Comparison of ENCODE assay signal across 9 mouse cellular contexts in genomic region chr2:151631406-151632158, GRCm38 (mm10). TPM values are rescaled to one million over a fixed set of nuclear protein-coding genes. Genes with fewer than 3 reads are reported as not detected.
DNase-seq lines count a peak whose midpoint lies in the region; ATAC-seq and TF ChIP-seq lines count a peak whose summit lies in the region.
"Had no signal": no experiment of that assay in that cellular context is flagged by ENCODE, and none has a peak within 500 bp of the region (broad histone marks: within the 10 kb centered on the region; RNA-seq: fewer than 3 reads in every experiment).

No protein-coding gene starts in this region.

- WGBS in kidney, embryonic 14.5 days, result 3% methylated on average over 22 of the region's 22 CpGs

- H3K9ac ChIP-seq in kidney, embryonic 14.5 days (ENCODE audit: low read depth, low read length), result peak overlapping the region; percentile 55

- peak overlapping the region; percentile 98 for H3K4me2 ChIP-seq in kidney, embryonic 14.5 days (replicated peaks; ENCODE audit: low read depth, low read length)

- H3K36me3 ChIP-seq in kidney, embryonic 14.5 days (ENCODE audit: control insufficient read depth, insufficient read depth, low read length), result no peaks in the 10 kb centered on the region

- H3K27ac ChIP-seq in kidney, embryonic 14.5 days (ENCODE audit: low read depth, low read length), result no peak overlapping the region
- H3K27ac ChIP-seq in cortical plate, adult 2 months (ENCODE audit: insufficient read depth, low read length), result peak overlapping the region; percentile 95

- no peaks in the 10 kb centered on the region; the same call in 1 of the 2 replicates for H3K4me1 ChIP-seq in kidney, embryonic 14.5 days (ENCODE audit: control insufficient read depth, insufficient read depth, low read length)
- H3K4me1 ChIP-seq in cortical plate, adult 2 months (ENCODE audit: control insufficient read depth, insufficient read depth, low read length), result peaks cover 9% of the 10 kb centered on the region; the same call in 1 of the 2 replicates

- peaks cover 29% of the 10 kb centered on the region for H3K27me3 ChIP-seq in kidney, embryonic 14.5 days (ENCODE audit: control insufficient read depth, insufficient read depth, low read length)

- TF ChIP-seq CTCF in cortical plate, adult 2 months (IDR thresholded peaks at IDR 0.05; ENCODE audit: extremely low read depth, insufficient read depth, low read length), result no peak

- ATAC-seq in kidney, embryonic 14.5 days (ENCODE audit: low FRiP score, low TSS enrichment), result no peak
- ATAC-seq in hematopoietic stem cell, adult 5-6 weeks (replicated peaks in 1 of 2; ENCODE audit: insufficient read depth in 1 of 2, low FRiP score in 2 of 2, low TSS enrichment in 1 of 2, low read depth in 1 of 2, poor library complexity in 2 of 2, severe bottlenecking in 2 of 2), result peak; percentile 15 to 23; a peak in 1 of 4 replicates
- peak; percentile 15; the same call in 1 of the 2 replicates for ATAC-seq in megakaryocyte progenitor cell, adult 5-6 weeks (replicated peaks; ENCODE audit: poor library complexity)
- ATAC-seq in monocyte, adult 5-6 weeks (replicated peaks; ENCODE audit: insufficient number of reproducible peaks, low FRiP score, low TSS enrichment, poor library complexity, severe bottlenecking), result no peak

- DNase-seq in kidney, postnatal 25 days, result no peak
- no peak for DNase-seq in frontal cortex, postnatal 36 days (ENCODE audit: low spot score in 2 of 2)
- DNase-seq in embryo, embryonic 10 days (ENCODE audit: low spot score), result no peak

- TF ChIP-seq POLR2A in cortical plate, adult 2 months (IDR thresholded peaks at IDR 0.05; ENCODE audit: extremely low read depth, insufficient read depth, low read length), result peak; percentile 35; the same call in 1 of the 2 replicates

- H3K4me3 ChIP-seq in kidney, embryonic 14.5 days (ENCODE audit: low read length), result peak overlapping the region; percentile 62
- H3K4me3 ChIP-seq in cortical plate, adult 2 months (ENCODE audit: insufficient read depth, low read length), result peak overlapping the region; percentile 47

- no peaks in the 10 kb centered on the region for H3K9me3 ChIP-seq in kidney, embryonic 14.5 days (ENCODE audit: control insufficient read depth, low read length)

RNA-seq across cellular contexts. Expression of gene Snph, which starts 0.8 kb away (rescaled TPM):
- 0.58 and 0.61 TPM in 2 replicates for polyA plus RNA-seq in kidney, embryonic 14.5 days (2014; fragmentation: Nextera tagmentation; extraction: Ambion mirVana)
- polyA plus RNA-seq in cortical plate, adult 2 months (2012; rRNA removed), result 170 and 186 TPM in 2 replicates
- total RNA-seq in hematopoietic stem cell, adult 5-6 weeks (2017), result not detected in 2 replicates
- total RNA-seq in megakaryocyte progenitor cell, adult 5-6 weeks (2015), result not detected in 2 replicates
- total RNA-seq in megakaryocyte progenitor cell, adult 5-6 weeks (2017), result not detected in 2 replicates
- not detected in 3 replicates for total RNA-seq in monocyte, adult 5-6 weeks (2017)

RNA-seq across cellular contexts. Expression of gene Rad21l, which starts 36.8 kb away (rescaled TPM):
- polyA plus RNA-seq in kidney, embryonic 14.5 days (2014; fragmentation: Nextera tagmentation; extraction: Ambion mirVana), result not detected in 2 replicates
- 0.31 and 0.34 TPM in 2 replicates for polyA plus RNA-seq in cortical plate, adult 2 months (2012; rRNA removed)
- total RNA-seq in hematopoietic stem cell, adult 5-6 weeks (2017), result not detected in 2 replicates
- total RNA-seq in megakaryocyte progenitor cell, adult 5-6 weeks (2015), result not detected in 2 replicates
- not detected in 2 replicates for total RNA-seq in megakaryocyte progenitor cell, adult 5-6 weeks (2017)
- not detected in 3 replicates for total RNA-seq in monocyte, adult 5-6 weeks (2017)
- polyA plus RNA-seq: Patski had no signal

RNA-seq across cellular contexts. Expression of gene Sdcbp2, which starts 59.2 kb away (rescaled TPM):
- polyA plus RNA-seq in kidney, embryonic 14.5 days (2014; fragmentation: Nextera tagmentation; extraction: Ambion mirVana), result 1.3 and 1.9 TPM in 2 replicates
- polyA plus RNA-seq in cortical plate, adult 2 months (2012; rRNA removed), result 1.8 TPM in 2 replicates
- total RNA-seq in hematopoietic stem cell, adult 5-6 weeks (2017), result 0.63 TPM in 1 of 2 replicates, not detected in the other
- total RNA-seq in megakaryocyte progenitor cell, adult 5-6 weeks (2015), result 0.10 and 0.22 TPM in 2 replicates
- not detected in 2 replicates for total RNA-seq in megakaryocyte progenitor cell, adult 5-6 weeks (2017)
- total RNA-seq in monocyte, adult 5-6 weeks (2017), result 1.0 to 1.5 TPM in 2 of 3 replicates, not detected in the other

Comparison
In these comparisons a context has a peak if more than half of its experiments do, and no peak if none do; other contexts are left out.
1. ATAC-seq: peak in hematopoietic stem cell, adult 5-6 weeks (2 of 2) and megakaryocyte progenitor cell, adult 5-6 weeks (single experiment); none in kidney, embryonic 14.5 days (single experiment) and monocyte, adult 5-6 weeks (single experiment).